Mouse (Mus musculus): Measurements from ENCODE around the gene Lats2.

Gene Lats2

DNA sequence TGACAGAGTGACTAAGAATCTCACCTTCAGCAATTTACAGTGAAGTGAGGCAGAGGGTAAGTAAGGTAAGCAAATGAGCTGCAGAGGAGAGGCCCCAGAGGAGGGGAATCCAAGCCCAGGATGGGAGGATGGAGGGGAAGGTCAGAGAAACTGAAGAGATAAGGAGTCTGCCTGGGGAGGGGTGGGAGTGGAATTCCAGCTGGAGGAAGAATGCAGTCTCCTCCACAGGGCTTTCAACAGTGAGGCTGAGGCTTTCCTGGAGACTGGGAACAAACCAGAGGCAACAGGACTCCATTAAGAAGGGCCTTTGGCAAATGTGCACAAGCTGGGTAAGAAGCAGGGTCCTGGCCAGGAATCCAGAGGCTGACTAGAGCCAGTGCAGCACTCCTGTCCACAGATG is 21.1 kb downstream of the Lats2 start:
- DNase-seq (ENCODE audit: low read depth, low spot score): no peak

DNA sequence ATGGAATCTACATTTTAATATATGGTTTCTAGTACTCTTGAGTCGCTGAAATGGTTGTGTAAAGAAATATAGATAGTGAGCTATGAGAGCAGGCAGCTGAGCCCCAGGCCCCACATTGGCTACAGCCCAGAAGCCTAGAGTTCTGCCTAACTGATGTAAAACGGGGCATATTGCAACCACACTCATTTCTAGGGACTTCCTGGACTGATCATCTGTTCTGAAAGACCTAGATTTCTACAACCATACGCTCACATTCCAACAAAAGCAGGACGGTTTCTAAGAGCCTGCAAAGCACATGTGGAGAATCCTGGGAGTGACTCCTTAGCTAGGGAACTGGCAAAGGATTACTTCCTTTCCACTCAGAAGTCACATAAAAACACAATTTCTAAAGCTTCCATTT is 22.0 kb downstream of the Lats2 start:
- no peak for DNase-seq (ENCODE audit: low read depth, low spot score)

DNA sequence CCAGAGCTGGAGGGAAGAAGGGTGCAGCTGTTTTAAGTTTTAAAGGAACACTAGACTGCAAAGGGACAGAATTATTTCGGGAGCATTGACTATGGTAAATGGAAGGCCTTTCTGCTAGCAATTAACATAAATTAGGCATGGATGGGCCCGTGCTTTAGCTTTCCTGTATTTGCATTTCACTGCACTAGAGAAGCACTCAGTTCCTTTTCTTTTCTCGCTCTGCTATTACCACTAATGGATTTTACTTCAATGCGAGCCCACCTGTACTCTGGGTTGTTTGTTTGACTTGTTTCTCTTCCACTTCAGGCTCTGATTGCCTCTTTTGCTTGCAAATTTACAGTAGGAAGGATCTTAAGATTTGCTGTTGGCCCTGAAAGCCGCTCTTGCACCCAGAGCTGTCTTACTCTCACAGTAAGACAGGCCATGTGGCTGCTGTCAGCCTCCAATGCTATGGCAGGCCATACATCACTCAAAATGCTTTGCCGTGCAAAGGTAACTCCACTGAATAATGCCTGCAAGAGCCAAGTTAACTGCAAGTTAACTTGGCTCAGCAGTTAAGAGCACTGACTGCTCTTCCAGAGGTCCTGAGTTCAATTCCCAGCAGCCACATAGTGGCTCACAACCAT is 25.4 kb downstream of the Lats2 start:
- DNase-seq (ENCODE audit: low read depth, low spot score): no peak

DNA sequence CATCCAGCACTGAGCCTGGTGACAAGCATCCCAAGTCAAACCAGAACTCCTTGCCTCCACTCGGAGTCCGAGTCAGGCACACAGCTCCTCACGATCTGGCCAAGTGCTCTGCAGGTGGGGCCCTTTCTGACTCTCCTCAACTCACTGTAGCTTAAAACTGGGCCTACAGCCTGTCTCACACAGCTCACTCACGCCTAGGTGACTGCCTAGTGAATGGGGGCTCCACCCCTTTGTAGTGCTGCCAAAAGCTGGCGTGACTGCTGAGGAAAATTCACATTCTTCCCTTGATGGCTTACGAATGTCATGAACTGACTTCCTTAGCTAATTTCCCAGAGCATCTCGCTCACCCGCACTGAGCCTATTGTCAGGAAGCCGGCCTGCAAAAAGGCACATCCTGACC is 27.7 kb downstream of the Lats2 start:
- DNase-seq (ENCODE audit: low read depth, low spot score): no peak

DNA sequence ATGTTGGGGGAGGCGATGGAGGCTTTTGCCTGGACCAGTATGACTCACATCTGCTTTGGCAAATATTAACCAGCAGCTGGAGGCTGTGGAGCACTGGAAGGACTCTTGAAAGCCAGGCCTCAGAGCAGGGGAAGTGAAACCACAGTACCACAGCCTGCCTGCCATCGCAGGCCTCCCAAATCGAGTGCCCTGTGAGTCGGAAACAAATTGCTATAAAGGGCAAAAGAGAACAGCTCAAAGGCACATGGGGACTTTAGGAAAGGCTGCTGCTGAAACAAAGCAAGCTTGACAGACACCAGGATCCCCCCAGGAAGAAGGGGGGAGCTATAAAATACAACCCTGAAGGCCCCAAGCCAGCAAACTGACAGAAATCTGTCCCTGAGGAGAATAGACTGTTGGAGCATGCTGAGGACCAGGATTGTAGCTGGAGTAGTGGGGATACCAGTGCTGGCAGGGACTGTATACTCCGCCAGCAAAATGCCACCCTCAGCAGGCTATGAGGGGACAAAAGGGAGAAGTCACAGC is 28.2 kb downstream of the Lats2 start:
- no peak for DNase-seq (ENCODE audit: low read depth, low spot score)

DNA sequence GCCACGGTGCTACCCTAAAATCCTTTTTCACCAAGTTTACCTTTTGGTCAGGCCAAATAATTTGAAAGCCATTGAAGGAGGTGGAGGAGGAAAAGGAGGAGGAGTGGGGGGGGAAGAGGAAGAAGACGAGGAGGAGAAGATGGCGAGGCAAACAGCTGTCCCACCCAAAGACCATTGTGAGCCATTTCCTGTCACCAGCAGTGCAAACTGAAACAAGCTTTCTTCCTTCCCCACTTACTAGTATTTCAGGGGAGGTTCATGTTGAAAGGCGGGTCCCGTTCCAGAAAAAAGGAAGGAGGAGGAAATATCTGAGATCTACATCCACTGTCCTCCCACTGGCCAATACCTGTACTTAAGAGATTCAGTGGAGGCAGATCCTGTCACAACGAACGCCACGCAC is 28.8 kb downstream of the Lats2 start:
- DNase-seq (ENCODE audit: low read depth, low spot score): no peak

DNA sequence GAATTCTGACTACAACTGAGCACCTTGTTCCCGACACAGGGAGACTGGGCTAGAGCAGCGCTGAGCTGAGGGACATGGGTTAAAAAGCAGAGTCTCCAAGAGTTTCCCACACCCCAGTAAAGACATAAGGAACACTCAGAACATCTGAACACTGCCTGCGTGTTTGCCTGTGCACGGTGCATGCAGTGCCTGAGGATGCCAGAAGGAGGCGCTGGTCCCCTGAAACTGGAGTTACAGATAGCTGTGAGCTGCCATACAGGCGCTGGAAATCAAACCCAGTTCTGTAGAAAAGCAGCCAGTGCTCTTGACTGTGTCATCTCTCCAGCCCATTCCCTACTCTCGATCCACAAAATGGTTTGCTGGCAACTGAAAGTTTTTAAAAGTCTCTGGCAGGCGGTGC is 32.0 kb downstream of the Lats2 start:
- no peak for DNase-seq (ENCODE audit: low read depth, low spot score)

DNA sequence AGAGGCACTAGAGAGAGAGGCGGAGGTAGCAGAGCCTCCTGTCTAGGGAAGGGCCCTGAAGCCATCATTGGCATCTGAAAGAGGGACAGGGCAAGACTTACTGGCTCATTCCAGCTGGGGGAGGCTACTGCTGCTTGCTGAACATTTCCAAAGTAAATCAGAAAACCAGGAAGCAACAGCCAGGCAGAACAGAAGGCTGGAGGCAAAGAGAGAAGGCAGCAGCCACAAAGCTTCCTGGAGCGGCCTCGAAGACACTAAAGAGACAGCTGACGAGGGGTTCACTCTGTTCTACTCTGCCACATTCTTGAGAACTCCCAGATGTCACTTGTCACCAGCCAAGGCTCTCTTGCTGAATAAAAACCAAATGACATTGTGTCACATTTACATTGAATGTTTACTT is 33.7 kb downstream of the Lats2 start:
- no peak for DNase-seq (ENCODE audit: low read depth, low spot score)

DNA sequence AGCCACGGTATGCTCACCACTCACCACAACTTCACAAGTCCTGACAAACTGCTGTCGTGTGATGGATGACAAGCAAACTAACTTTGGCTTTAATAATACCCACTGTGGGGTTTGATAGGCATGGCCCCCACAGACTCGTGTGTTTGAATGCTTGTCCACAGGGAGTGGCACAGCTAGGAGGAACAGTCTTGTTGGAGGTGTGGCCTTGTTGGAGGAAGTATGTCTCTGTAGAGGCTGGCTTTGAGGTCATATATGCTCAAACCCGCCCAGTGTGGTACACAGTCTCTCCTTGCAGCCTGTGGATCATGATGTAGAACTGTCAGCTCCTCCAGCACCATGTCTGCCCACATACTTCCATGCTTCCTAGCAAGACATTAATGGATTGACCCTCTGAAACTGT is 39.9 kb downstream of the Lats2 start:
- no peak for DNase-seq (ENCODE audit: low read depth, low spot score)

DNA sequence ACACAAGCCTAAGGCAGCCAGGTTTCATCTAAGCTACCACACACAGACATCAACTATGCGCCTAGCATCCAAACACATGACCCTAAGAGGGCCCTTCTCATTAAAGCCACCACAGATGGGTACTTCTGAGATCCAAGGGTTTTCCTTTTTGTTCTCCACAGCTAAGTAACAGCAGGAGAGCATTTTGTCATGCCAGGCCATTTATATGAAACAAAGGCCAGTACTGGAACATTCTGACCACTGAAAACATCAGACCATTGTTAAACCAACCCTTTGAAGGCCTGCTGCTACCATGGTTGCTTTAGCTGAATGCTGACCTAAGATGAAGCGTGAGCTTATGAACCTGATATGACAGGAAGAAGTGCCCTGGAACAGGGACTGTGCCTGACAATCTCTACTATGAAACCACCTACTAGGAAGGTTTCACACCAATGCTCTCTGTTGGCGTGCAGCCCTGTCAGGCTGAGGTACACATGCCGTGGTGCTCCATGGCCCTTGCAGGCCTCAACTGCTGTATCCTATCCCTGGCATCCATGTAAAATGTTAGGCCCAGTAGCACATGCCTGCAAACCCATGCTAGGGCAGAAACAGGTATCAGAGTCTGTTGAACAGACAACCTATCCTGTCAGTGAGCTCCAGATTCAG is 41.5 kb downstream of the Lats2 start:
- no peak for DNase-seq (ENCODE audit: low read depth, low spot score)

DNA sequence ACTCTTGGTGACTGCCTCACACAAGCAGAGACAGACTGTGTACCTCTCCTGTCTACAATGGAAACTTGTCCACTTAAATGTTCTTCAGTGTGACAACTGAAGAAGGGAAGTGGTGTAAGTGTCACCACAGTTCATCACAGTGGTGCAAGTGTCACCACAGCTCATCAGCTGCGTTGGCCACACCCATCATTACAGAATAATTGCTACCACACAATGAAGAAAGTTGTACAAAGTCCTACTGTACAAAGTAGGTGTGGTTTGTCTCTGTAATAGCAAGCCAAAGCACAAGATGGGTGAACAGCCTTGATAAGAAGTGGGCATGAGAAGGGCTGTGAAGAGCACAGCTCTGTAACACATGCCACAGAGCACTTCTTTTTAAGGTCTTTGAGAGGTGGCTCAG is 45.3 kb downstream of the Lats2 start:
- no peak for DNase-seq (ENCODE audit: low read depth, low spot score)

DNA sequence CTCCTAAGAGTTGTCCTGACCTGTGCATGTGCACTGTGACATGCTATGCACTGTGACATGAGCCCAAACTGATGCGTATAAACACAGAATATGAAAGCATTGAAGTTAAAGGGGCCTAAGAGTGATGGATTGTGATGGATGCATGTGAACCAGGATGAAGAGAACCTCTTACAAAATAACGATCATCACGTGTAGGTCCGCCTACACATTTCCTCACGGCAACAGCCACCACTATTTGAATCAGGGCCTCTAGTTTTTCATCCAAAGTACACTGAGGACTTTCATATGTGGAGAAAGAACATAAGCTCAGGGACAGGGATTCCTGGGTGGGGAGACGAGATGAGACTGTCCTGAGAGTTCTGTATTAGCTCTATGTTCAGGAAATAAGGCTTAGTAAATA is 47.1 kb downstream of the Lats2 start:
- DNase-seq (ENCODE audit: low read depth, low spot score): no peak

DNA sequence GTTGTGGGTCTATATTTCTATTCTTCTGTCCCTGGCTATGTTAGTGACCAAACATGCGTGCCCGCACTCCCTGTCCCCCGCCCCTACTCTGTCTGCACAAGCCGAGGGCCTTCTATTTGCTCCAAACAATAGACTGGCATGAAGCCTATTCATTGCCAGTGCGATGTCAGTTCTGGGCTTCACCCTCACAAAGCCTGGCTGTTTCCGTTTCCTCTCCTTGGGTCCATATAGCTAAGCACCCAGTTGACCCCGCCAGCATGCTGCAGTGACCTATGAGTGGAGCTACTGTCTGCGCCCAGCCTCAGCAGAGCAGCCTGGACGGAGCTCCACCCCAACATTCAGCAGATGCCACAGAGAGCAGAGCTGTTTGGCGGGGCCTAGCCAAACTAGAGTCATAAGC is 49.0 kb downstream of the Lats2 start:
- DNase-seq (ENCODE audit: low read depth, low spot score): no peak

DNA sequence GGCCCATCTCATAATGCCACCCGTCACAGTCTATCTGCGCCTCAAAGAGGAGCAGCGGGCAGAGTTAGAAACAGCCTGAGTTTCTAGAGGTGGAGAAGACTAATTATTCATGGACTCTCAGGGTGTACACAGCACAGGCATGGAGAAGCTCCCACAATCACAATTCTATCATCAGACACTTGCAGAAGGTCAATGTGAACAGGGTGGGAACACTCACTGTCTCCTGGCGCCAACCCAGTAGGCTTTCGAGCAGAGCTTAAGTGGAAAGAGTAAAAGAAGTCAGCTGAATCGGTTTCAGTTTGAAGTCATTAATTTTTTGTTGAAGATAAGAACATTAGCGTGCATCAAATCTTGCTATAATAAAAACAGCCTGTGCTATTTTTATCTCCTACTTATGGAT is 49.6 kb downstream of the Lats2 start:
- DNase-seq (ENCODE audit: low read depth, low spot score): peak; percentile 35

DNA sequence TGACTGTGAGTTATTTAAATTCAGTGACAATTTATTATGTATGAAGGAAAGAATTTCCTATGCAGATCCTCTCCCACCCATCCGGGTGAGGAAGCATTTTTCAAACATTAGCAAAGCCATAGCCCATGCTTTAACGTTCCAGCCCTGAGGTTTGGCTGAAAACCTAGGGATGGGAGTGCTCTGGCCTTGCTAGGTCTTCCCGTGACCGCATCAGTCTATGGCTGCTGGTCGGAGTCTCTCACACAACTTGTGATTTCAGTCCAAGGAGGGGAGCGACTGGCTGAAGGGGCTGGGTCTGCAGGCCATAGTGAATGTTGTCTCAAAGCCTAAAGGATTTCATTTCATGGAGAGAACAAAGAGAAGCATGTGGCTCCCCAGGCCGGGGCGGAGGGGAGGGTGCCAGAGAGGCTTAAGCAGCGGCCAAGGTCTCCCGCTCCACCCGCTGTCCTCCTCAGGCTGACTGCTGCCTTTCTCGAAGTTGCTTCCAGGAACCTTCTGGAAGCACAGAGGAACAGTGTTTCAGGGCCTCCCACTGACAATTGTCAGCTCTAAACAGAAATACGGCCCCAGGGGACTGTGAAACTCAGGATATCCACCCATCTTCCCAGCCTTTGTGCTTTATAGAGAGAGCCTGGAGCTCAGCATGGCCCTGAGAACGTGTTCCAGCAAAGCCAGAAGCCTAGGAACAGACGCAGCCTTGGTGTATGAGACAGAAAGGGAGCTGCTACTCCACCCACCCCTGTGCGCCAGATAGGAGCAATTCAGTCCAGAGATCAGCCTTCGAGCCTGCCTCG is 50.9 kb downstream of the Lats2 start:
- DNase-seq (ENCODE audit: low read depth, low spot score): peak; percentile 52

DNA sequence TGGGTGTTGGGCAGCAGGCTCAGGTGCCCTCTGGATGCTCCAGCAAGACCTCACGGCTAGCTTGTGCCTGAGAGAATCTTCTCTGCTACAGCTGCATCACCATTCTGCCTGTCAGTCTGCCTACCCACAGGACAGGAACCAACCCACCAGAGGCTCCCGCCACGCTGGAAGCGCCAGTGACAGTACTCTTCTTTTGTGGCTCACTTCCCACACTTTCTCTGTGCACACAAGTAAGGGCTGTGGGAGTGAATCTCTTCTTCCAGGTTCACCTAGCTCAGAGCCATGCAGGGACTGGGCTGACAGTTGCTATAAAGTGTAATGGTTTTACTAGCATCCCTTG is 51.5 kb downstream of the Lats2 start:
- DNase-seq (ENCODE audit: low read depth, low spot score): no peak

DNA sequence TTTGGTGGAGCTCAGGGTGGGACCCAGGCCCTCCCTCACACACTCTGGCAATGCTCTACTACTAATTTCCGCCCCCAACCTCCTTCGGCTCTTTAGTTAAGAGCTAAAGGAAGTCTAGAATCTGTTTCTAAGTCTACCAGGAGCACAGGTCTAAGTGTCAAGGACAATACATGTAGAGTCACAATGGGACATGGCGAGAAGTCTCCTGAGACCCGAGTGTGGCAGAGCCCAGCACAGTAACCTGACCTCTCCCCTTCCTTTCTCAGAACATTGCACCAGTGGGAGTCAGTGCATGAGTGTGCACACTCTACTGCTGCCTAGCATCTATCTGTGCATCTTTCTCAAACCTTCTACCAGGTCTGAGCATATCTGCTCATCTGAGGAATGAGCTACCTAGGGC is 52.4 kb downstream of the Lats2 start:
- DNase-seq (ENCODE audit: low read depth, low spot score): no peak

DNA sequence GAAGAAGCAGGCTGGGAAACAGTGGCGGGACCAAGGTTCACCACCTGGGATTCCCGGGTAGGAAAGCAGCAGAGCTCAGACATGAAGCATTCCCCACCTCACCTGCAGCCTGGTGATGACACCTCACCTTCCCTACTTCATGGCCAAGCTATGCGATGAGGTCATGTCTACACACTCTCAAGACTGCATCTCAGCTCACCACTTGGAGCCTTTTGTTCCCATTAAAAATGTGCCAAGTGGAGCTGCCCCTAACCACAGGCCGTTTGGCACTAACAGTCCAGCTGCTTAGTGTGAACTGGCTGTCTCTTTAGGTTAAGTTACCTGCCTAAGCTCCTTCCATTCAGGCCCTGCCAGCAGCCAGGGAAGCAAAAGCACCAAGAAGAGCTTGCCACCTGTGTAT is 53.1 kb downstream of the Lats2 start:
- no peak for DNase-seq (ENCODE audit: low read depth, low spot score)

DNA sequence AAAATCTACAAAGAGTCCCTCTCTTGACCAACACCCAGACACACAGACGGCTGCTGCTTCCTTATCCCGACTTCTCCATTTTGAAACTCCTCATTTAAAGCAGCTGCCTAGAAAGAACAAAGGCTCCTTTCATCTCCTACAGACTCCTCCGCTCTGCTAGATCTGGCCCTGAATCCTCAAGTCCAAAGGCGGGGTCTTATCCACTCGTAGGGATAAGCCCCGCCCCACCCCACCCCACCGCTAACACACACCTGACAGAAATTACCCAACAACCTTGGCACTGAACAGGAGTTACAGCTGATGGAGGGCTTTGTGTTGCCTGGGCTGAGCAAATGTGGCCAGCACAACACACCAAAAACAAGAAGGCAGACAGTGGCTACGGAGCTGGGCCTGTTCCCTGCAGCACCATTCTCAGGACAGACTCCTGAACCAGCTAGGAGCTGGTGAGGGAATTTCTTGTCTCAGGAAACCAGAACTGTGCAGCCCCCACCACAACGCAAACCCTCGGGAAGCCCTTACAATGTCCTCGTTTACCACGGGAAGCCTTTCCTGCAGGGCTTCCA is 56.2 kb downstream of the Lats2 start:
- no peak for DNase-seq (ENCODE audit: low read depth, low spot score)

DNA sequence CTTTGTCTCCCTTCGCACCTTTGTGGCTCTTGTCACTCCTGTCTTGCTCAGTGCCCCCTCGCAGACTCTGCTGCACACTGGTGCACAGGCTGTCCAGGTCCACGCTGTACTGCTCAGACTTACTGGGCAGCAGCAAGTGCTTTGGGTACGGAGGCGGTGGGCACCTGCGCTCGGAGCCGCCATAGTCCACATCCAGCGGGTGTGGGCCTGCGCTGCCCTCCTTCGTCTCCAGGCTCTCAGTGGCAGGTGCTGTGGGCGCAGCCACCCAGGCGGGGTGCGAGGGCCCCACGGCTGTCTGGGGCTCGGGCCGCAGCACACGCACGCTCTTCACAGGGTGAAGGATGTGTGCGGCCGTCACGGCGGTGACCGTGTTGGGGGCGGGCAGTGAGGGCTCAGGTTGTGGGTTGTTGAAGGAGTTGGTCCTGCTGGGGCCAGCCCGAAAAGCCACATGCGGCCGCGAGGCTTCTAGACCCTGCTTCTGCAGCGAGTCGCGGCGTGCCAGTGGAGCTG is 58.7 kb downstream of the Lats2 start:
- DNase-seq (ENCODE audit: low read depth, low spot score): no peak

DNA sequence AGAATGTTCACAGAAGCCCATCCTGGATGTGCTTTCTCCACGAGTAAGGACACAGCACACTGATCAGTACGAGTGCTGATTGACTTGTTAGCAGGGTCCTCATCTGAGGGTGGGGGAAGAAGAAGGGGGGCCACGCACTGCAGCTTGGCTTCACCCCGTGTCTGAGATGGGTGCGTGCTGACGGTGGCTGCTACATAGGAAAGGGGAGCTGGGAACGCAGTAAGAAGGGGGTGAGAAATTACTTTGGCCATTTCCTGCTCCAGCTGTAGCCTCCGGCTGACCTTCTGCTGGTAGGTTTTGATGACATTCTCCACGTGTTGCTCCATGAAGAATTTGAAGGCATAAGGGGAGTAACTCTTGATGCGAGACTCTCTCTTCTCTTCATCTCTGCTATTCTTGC is 59.2 kb downstream of the Lats2 start:
- no peak for DNase-seq (ENCODE audit: low read depth, low spot score)

DNA sequence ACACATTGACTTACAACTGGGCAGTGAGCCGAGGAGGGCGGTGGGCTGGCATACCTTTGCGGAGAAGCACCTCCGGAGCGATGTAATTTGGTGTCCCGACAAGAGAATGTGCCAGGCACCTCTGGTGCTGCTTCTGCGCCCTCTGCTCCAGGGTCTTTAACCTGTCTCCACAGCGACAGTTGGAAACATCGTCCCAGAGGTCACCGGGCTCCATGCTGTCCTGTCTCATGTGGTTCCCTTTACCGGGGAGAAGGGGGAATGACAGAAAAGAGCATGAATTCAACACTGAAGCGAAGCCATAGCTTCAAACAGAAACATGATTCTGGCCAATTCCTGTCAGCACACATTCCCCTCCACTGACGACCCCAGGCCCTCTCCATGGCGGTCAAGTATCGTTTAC is 62.1 kb downstream of the Lats2 start:
- DNase-seq (ENCODE audit: low read depth, low spot score): no peak

DNA sequence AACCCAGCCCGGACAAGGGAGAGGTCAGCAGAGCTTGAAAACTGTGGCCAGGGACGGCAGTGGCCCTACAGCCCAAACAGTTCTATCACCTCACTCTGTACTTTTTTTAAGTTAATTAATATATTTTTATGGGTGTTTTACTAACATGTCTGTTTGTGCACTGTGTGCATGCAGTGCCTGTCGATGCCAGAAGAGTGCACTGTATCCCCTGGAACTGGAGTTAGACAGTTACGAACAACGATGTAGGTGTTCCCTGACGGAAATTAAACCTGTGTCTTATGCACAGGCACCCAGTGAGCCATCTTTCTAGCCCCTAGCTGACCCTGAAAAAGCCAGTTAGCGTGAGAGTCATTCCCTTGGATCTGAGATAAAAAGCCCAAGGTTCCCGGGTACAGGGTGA is 62.6 kb downstream of the Lats2 start:
- DNase-seq (ENCODE audit: low read depth, low spot score): no peak
